Mouse (Mus musculus) layer of hippocampus, postnatal 25 days (tissue): Measurements from ENCODE around the gene Cabp4. TPM values are rescaled to one million over a fixed set of nuclear protein-coding genes. Genes with fewer than 3 reads are reported as not detected.
"Not testable (repeated sequence)": the region's sequence is repeated elsewhere in the genome, so short reads cannot be mapped to it uniquely, and the experiment has no call there.

Source experiments
- DNase-seq, 2 experiments: peaks; one replicate each; pipeline ENCODE4 v3.0.0; 2022; ENCODE audit warnings: mixed read lengths in 2 of 2, low spot score in 1 of 2; ENCODE audit errors: extremely low spot score in 1 of 2
- total RNA-seq, 2 experiments: library from RNA; stranded (reverse); gene quantifications; 2 replicates each; pipeline ENCODE4 v1.2.3; 2021

Gene Cabp4
- total RNA-seq, 2 experiments from 2014 or later, result 0.20 TPM; not detected in 1

- no peak for DNase-seq
Measured at GRCm38 (mm10) chr19:4126759-4127495, 16.9 kb downstream of the Cabp4 start.

- peak; percentile 92 for DNase-seq
Measured at GRCm38 (mm10) chr19:4125741-4126696, 17.8 kb downstream of the Cabp4 start, which contains the start of gene Aip. TSS of gene Aip (minus strand) at chr19:4125858.

GRCm38 (mm10) chr19:4125268-4125667 is 18.6 kb downstream of the Cabp4 start:
- peak in 1 of 2 experiments; percentile 23 for DNase-seq

GRCm38 (mm10) chr19:4124432-4124831 is 19.4 kb downstream of the Cabp4 start:
- no peak for DNase-seq

- no peak for DNase-seq
Measured at GRCm38 (mm10) chr19:4122411-4123370, 21.1 kb downstream of the Cabp4 start.

GRCm38 (mm10) chr19:4121896-4122295 is 21.9 kb downstream of the Cabp4 start:
- not testable (repeated sequence) for DNase-seq

GRCm38 (mm10) chr19:4121097-4121805 is 22.6 kb downstream of the Cabp4 start:
- DNase-seq, result peak; percentile 96 to 98

GRCm38 (mm10) chr19:4120496-4120895 is 23.3 kb downstream of the Cabp4 start:
- DNase-seq, result no peak

GRCm38 (mm10) chr19:4119716-4120487 is 23.9 kb downstream of the Cabp4 start:
- no peak for DNase-seq

- DNase-seq, result no peak
Measured at GRCm38 (mm10) chr19:4118350-4118749, 25.5 kb downstream of the Cabp4 start.

- DNase-seq, result no peak
Measured at GRCm38 (mm10) chr19:4117006-4117405, 26.8 kb downstream of the Cabp4 start.

- no peak for DNase-seq
Measured at GRCm38 (mm10) chr19:4115816-4116215, 28.0 kb downstream of the Cabp4 start.

- no peak for DNase-seq
Measured at GRCm38 (mm10) chr19:4115144-4115543, 28.7 kb downstream of the Cabp4 start.

GRCm38 (mm10) chr19:4114551-4114950 is 29.3 kb downstream of the Cabp4 start:
- no peak for DNase-seq

- no peak for DNase-seq
Measured at GRCm38 (mm10) chr19:4113806-4114230, 30.0 kb downstream of the Cabp4 start.

GRCm38 (mm10) chr19:4113186-4113805 is 30.5 kb downstream of the Cabp4 start:
- DNase-seq, result peak in 1 of 2 experiments; percentile 75

- DNase-seq, result no peak
Measured at GRCm38 (mm10) chr19:4112063-4112960, 31.5 kb downstream of the Cabp4 start.
